In the genomic region with DNA sequence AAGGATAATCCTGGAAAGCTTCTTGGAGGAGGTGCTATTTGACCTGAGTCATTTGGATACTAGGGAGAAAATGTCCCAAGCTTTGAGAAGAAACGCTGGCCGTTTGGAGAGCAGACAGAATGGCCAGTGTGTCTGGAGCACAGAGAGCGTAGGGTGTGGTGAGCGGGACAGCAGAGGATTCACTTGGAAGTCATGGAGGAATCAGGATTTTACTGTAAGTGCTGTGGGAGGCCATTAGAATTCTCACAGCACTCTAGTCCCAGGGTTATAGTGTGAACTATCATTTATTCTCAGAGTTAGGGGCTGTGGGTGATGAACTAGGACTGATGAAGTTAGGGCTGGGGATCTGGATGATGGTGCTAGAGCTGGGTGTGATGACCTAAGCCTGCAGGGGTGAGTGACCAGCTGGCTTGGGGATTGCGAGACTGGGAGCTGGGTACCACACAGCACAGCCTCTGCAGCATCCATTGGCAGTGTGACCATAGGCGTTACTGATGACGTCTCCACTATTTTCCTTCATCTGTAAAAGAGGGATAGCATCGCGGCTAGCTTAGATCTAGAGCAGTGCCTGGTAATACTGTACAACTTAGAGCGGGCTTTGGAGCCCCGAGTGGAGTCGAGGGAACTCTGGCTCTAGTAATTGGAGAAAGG, we compare ENCODE assay signal across 8 mouse cellular contexts. TPM values are rescaled to one million over a fixed set of nuclear protein-coding genes. Genes with fewer than 3 reads are reported as not detected.
DNase-seq lines count a peak whose midpoint lies in the region; ATAC-seq and TF ChIP-seq lines count a peak whose summit lies in the region.

No protein-coding gene starts in this region.

- H3K4me3 ChIP-seq in heart, adult 2 months = no peak overlapping the region
- peak overlapping the region; percentile 56; the same call in 1 of the 2 replicates for H3K4me3 ChIP-seq in heart, embryonic 13.5 days
- H3K4me3 ChIP-seq in liver, embryonic 16.5 days (ENCODE audit: low read depth, low read length) = no peak overlapping the region

- H3K4me1 ChIP-seq in heart, adult 2 months (ENCODE audit: control insufficient read depth, insufficient read depth, low read length) = peaks cover 14% of the 10 kb centered on the region
- H3K4me1 ChIP-seq in heart, embryonic 13.5 days = peaks cover 53% of the 10 kb centered on the region
- peaks cover 50% of the 10 kb centered on the region for H3K4me1 ChIP-seq in liver, embryonic 16.5 days (ENCODE audit: control insufficient read depth, low read depth, low read length)

- no peaks in the 10 kb centered on the region for H3K27me3 ChIP-seq in heart, adult 2 months (ENCODE audit: control insufficient read depth, insufficient read depth, low read length)
- no peaks in the 10 kb centered on the region; the same call in 1 of the 2 replicates for H3K27me3 ChIP-seq in heart, embryonic 13.5 days (replicated peaks)
- no peaks in the 10 kb centered on the region for H3K27me3 ChIP-seq in liver, embryonic 16.5 days (ENCODE audit: control insufficient read depth, insufficient read depth, low read depth, low read length)

- H3K27ac ChIP-seq in heart, adult 2 months = peak overlapping the region; percentile 94
- peak overlapping the region; percentile 92 for H3K27ac ChIP-seq in heart, embryonic 13.5 days (replicated peaks)
- peak overlapping the region; percentile 88 for H3K27ac ChIP-seq in liver, embryonic 16.5 days (ENCODE audit: low read length)

- 64% methylated on average over 12 of the region's 12 CpGs for WGBS in heart, adult 2 months
- 75% methylated on average over 12 of the region's 12 CpGs for WGBS in heart, embryonic 13.5 days
- WGBS in liver, embryonic 16.5 days (ENCODE audit: insufficient replicate concordance) = 55% methylated on average over 12 of the region's 12 CpGs

- intact Hi-C loops in heart, adult 2 months (cut with DNase I) = loop anchor here (2.0 to 5.0 kb wide), 2 partner anchors 49 to 205 kb away; partner anchors contain the start of genes Kdelr1, Rpl18 and Sphk2
- intact Hi-C loops in heart, postnatal 14 days (cut with DNase I) = loop anchor here (2.0 to 5.0 kb wide), 2 partner anchors 25 to 110 kb away; partner anchors contain the start of genes Cyth2, Syngr4 and Tmem143
- intact Hi-C loops in gastrocnemius, postnatal 36 days (cut with DNase I) = no loop called here

- H3K36me3 ChIP-seq in heart, adult 2 months (ENCODE audit: control insufficient read depth, insufficient read depth, low read length) = no peaks in the 10 kb centered on the region
- peaks cover 5% of the 10 kb centered on the region; the same call in 1 of the 2 replicates for H3K36me3 ChIP-seq in heart, embryonic 13.5 days
- H3K36me3 ChIP-seq in liver, embryonic 16.5 days (ENCODE audit: control insufficient read depth, insufficient read depth) = no peaks in the 10 kb centered on the region

- H3K79me2 ChIP-seq in heart, adult 2 months (replicated peaks; ENCODE audit: control insufficient read depth, insufficient read depth, low read length) = no peaks in the 10 kb centered on the region

- no peaks in the 10 kb centered on the region for H3K9me3 ChIP-seq in heart, embryonic 13.5 days
- no peaks in the 10 kb centered on the region for H3K9me3 ChIP-seq in liver, embryonic 16.5 days (replicated peaks; ENCODE audit: control insufficient read depth, low read length)

- TF ChIP-seq EP300 in heart, adult 2 months (IDR thresholded peaks at IDR 0.05; ENCODE audit: insufficient read depth, low read depth, low read length) = no peak

- DNase-seq in heart, adult 2 months = peak; percentile 21 to 33
- DNase-seq in heart, postnatal 14 days = no peak
- DNase-seq in A20 (ENCODE audit: low read depth, low spot score) = peak; percentile 27
- DNase-seq in adrenal gland, postnatal 4 days (ENCODE audit: low spot score in 2 of 2) = no peak
- no peak for DNase-seq in gastrocnemius, postnatal 36 days

- TF ChIP-seq CTCF in heart, adult 2 months (IDR thresholded peaks at IDR 0.05) = no peak

- H3K4me2 ChIP-seq in heart, embryonic 13.5 days = peak overlapping the region; percentile 75
- H3K4me2 ChIP-seq in liver, embryonic 16.5 days (ENCODE audit: low read depth, low read length) = peak overlapping the region; percentile 73

- no peak for ATAC-seq in heart, embryonic 13.5 days (ENCODE audit: extremely low read depth, insufficient number of reproducible peaks, low FRiP score, low TSS enrichment)
- no peak for ATAC-seq in liver, embryonic 16.5 days (ENCODE audit: low read depth)
- ATAC-seq in cerebellum, adult (ENCODE audit: insufficient number of reproducible peaks, low FRiP score, low TSS enrichment) = no peak

- peak overlapping the region; percentile 28; the same call in 1 of the 2 replicates for H3K9ac ChIP-seq in heart, adult 2 months (ENCODE audit: low read depth, low read length)
- peak overlapping the region; percentile 73 for H3K9ac ChIP-seq in heart, embryonic 13.5 days
- no peak overlapping the region; the same call in 1 of the 2 replicates for H3K9ac ChIP-seq in liver, embryonic 16.5 days (ENCODE audit: low read depth, low read length)

- TF ChIP-seq POLR2A in heart, adult 2 months (IDR thresholded peaks at IDR 0.05; ENCODE audit: insufficient read depth, low read depth, low read length) = no peak

RNA-seq across cellular contexts. Expression of gene Emp3, which starts 0.9 kb away (rescaled TPM):
- total RNA-seq in heart, adult 2 months (2021) = 10 to 100 TPM; 24.2 to 29.2 TPM
- 59.7 and 77.7 TPM in 2 replicates for polyA plus RNA-seq in heart, adult 2 months (2012; rRNA removed)
- 10 to 100 TPM; 25.7 to 32.4 TPM for total RNA-seq in heart, postnatal 14 days (2021)
- polyA plus RNA-seq in heart, embryonic 13.5 days (2015; fragmentation: Nextera tagmentation; extraction: Ambion mirVana) = 84.1 and 92.1 TPM in 2 replicates
- polyA plus RNA-seq in liver, embryonic 16.5 days (2015; fragmentation: Nextera tagmentation; extraction: Ambion mirVana) = 55.5 and 56.5 TPM in 2 replicates
- 100 to 1,000 TPM; 191 to 202 TPM for total RNA-seq in adrenal gland, postnatal 4 days (2021)
- 10 to 100 TPM; 10.9 to 11.2 TPM for total RNA-seq in gastrocnemius, postnatal 36 days (2021)

RNA-seq across cellular contexts. Expression of gene Ccdc114, which starts 1.8 kb away (rescaled TPM):
- total RNA-seq in heart, adult 2 months (2021) = 1 to 10 TPM in 1 of 2 experiments, under 1 TPM in 1; 0.94 to 1.0 TPM
- 1.7 and 2.1 TPM in 2 replicates for polyA plus RNA-seq in heart, adult 2 months (2012; rRNA removed)
- 1 to 10 TPM; 2.0 to 2.2 TPM for total RNA-seq in heart, postnatal 14 days (2021)
- polyA plus RNA-seq in heart, embryonic 13.5 days (2015; fragmentation: Nextera tagmentation; extraction: Ambion mirVana) = 2.7 and 3.4 TPM in 2 replicates
- polyA plus RNA-seq in liver, embryonic 16.5 days (2015; fragmentation: Nextera tagmentation; extraction: Ambion mirVana) = 0.94 and 1.2 TPM in 2 replicates
- total RNA-seq in adrenal gland, postnatal 4 days (2021) = 1 to 10 TPM; 8.8 to 10.0 TPM
- total RNA-seq in gastrocnemius, postnatal 36 days (2021) = under 1 TPM; 0.28 to 0.42 TPM

RNA-seq across cellular contexts. Expression of gene Tmem143, which starts 25.3 kb away (rescaled TPM):
- total RNA-seq in heart, adult 2 months (2021) = 100 to 1,000 TPM; 113 to 132 TPM
- 205 and 206 TPM in 2 replicates for polyA plus RNA-seq in heart, adult 2 months (2012; rRNA removed)
- 10 to 100 TPM; 77.4 to 79.3 TPM for total RNA-seq in heart, postnatal 14 days (2021)
- polyA plus RNA-seq in heart, embryonic 13.5 days (2015; fragmentation: Nextera tagmentation; extraction: Ambion mirVana) = 5.8 and 6.8 TPM in 2 replicates
- 3.5 and 4.3 TPM in 2 replicates for polyA plus RNA-seq in liver, embryonic 16.5 days (2015; fragmentation: Nextera tagmentation; extraction: Ambion mirVana)
- total RNA-seq in adrenal gland, postnatal 4 days (2021) = 10 to 100 TPM; 30.2 to 33.3 TPM
- 10 to 100 TPM; 54.4 to 59.5 TPM for total RNA-seq in gastrocnemius, postnatal 36 days (2021)

RNA-seq across cellular contexts. Expression of gene Syngr4, which starts 25.6 kb away (rescaled TPM):
- total RNA-seq in heart, adult 2 months (2021) = not detected
- polyA plus RNA-seq in heart, adult 2 months (2012; rRNA removed) = 0.38 and 0.53 TPM in 2 replicates
- not detected for total RNA-seq in heart, postnatal 14 days (2021)
- 0.90 and 1.1 TPM in 2 replicates for polyA plus RNA-seq in heart, embryonic 13.5 days (2015; fragmentation: Nextera tagmentation; extraction: Ambion mirVana)
- polyA plus RNA-seq in liver, embryonic 16.5 days (2015; fragmentation: Nextera tagmentation; extraction: Ambion mirVana) = 0.71 and 0.95 TPM in 2 replicates
- total RNA-seq in adrenal gland, postnatal 4 days (2021) = under 1 TPM; 0.79 to 0.95 TPM
- not detected for total RNA-seq in gastrocnemius, postnatal 36 days (2021)

RNA-seq across cellular contexts. Expression of gene Grin2d, which starts 43.9 kb away (rescaled TPM):
- under 1 TPM; 0.31 to 0.43 TPM for total RNA-seq in heart, adult 2 months (2021)
- 0.56 and 0.92 TPM in 2 replicates for polyA plus RNA-seq in heart, adult 2 months (2012; rRNA removed)
- under 1 TPM; 0.34 to 0.41 TPM for total RNA-seq in heart, postnatal 14 days (2021)
- 0.13 and 0.23 TPM in 2 replicates for polyA plus RNA-seq in heart, embryonic 13.5 days (2015; fragmentation: Nextera tagmentation; extraction: Ambion mirVana)
- 0.04 and 0.05 TPM in 2 replicates for polyA plus RNA-seq in liver, embryonic 16.5 days (2015; fragmentation: Nextera tagmentation; extraction: Ambion mirVana)
- 1 to 10 TPM; 2.0 to 2.1 TPM for total RNA-seq in adrenal gland, postnatal 4 days (2021)
- under 1 TPM; 0.22 to 0.23 TPM for total RNA-seq in gastrocnemius, postnatal 36 days (2021)

Comparison
In these comparisons a context has a peak if more than half of its experiments do, and no peak if none do; other contexts are left out.
1. DNase-seq: peak in heart, adult 2 months (2 of 2) and A20 (single experiment); none in heart, postnatal 14 days (0 of 2), adrenal gland, postnatal 4 days (0 of 2) and gastrocnemius, postnatal 36 days (0 of 2).
2. RNA of gene Emp3, which starts 0.9 kb away (total RNA-seq): 191 to 202 TPM in adrenal gland, postnatal 4 days; 25.7 to 32.4 TPM in heart, postnatal 14 days, 24.2 to 29.2 TPM in heart, adult 2 months and 10.9 to 11.2 TPM in gastrocnemius, postnatal 36 days; every median in the first group is over 4 times any median in the second.
3. Peak in every context shown above with its lines, with median percentiles within 50 percentile points of each other: H3K27ac ChIP-seq.